Comparison of ENCODE assay signal across 13 mouse cellular contexts in genomic region chr6:72742331-72742730, GRCm38 (mm10).
"Had no signal": no experiment of that assay in that cellular context is flagged by ENCODE, and none has a peak within 500 bp of the region (broad histone marks: within the 10 kb centered on the region; RNA-seq: fewer than 3 reads in every experiment).

No protein-coding gene starts in this region.

- H3K27ac ChIP-seq: hindbrain, embryonic 15.5 days; left cerebral cortex, adult 2 months; limb, embryonic 13.5 days; liver, embryonic 12.5 days; neural tube, embryonic 15.5 days; stomach, postnatal 0 days had no signal

- H3K27me3 ChIP-seq: hindbrain, embryonic 15.5 days; kidney, embryonic 15.5 days; limb, embryonic 13.5 days; liver, embryonic 12.5 days; neural tube, embryonic 15.5 days had no signal

- H3K4me2 ChIP-seq: hindbrain, embryonic 15.5 days; kidney, embryonic 15.5 days; limb, embryonic 13.5 days; liver, embryonic 12.5 days; neural tube, embryonic 15.5 days had no signal

- H3K9me3 ChIP-seq: hindbrain, embryonic 15.5 days; kidney, embryonic 15.5 days; limb, embryonic 13.5 days; liver, embryonic 12.5 days; neural tube, embryonic 15.5 days had no signal

- H3K9ac ChIP-seq: hindbrain, embryonic 15.5 days; kidney, embryonic 15.5 days; limb, embryonic 13.5 days; liver, embryonic 12.5 days; neural tube, embryonic 15.5 days had no signal

- ATAC-seq: intestine, embryonic 16.5 days; liver, embryonic 12.5 days had no signal

- DNase-seq: kidney, adult 2 months; midbrain, embryonic 14.5 days; right cerebral cortex, adult 18-20 months; right cerebral cortex, postnatal 25 days had no signal

- H3K36me3 ChIP-seq: hindbrain, embryonic 15.5 days; liver, embryonic 12.5 days; neural tube, embryonic 15.5 days had no signal

- H3K4me3 ChIP-seq: hindbrain, embryonic 15.5 days; kidney, embryonic 15.5 days; left cerebral cortex, adult 2 months; limb, embryonic 13.5 days; liver, embryonic 12.5 days; myocyte; neural tube, embryonic 15.5 days had no signal
